Mouse (Mus musculus) adrenal gland, adult 8-10 months (tissue): ENCODE measurements around the gene Ifrd2. TPM values are rescaled to one million over a fixed set of nuclear protein-coding genes. Genes with fewer than 3 reads are reported as not detected.
"Not testable (repeated sequence)": the region's sequence is repeated elsewhere in the genome, so short reads cannot be mapped to it uniquely, and the experiment has no call there.

Experiments
- DNase-seq: peaks from one replicate; pipeline ENCODE4 v3.0.0; 2022
- total RNA-seq, 4 experiments: library from RNA; stranded (reverse); gene quantifications; 2 replicates each; pipeline ENCODE4 v1.2.4; 2022

The Ifrd2 gene
- total RNA-seq, 4 experiments from 2014 or later: 36.7 to 49.1 (median 39.8) TPM

GRCm38 (mm10) chr9:107552690-107553393 lies 34.6 kb upstream of the Ifrd2 start:
- DNase-seq: no peak

DNA sequence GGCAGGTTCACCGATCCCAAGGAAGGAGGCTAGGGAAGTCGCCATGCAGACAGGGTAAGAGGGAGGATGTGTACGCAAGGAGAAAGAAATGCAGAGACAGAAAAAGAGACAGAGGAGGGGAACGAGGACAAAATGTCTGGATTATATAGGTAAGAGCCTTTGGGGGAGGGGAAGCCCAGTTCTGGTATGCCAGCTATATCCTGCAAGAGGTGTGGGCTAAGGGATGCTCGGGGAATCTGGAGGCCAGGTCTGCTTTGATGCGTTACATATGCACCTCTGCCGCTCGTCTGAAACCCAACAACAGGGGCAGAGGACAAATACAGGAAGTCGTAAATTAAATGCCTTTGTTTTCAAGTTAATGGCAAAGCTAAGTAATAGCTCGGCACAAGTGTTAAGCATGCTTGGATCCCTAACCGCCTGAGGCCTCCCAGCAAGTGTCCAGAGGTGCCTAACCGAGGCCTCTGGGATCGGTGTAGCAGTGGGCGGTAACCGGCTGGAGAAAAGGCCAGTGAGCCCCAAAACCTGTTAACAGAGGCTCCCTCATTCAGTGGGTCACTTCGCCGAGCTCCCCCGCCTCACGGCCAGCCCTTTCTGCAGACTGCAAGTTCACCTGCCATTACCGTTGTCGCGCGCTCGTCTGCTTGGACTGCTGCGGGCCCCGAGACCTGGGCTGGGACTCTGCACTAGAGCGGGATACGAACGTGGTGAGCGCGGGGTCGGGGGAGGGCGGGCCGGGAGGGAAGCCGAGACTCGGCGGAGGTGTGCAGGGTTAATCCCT lies 33.7 kb upstream of the Ifrd2 start:
- no peak for DNase-seq

DNA sequence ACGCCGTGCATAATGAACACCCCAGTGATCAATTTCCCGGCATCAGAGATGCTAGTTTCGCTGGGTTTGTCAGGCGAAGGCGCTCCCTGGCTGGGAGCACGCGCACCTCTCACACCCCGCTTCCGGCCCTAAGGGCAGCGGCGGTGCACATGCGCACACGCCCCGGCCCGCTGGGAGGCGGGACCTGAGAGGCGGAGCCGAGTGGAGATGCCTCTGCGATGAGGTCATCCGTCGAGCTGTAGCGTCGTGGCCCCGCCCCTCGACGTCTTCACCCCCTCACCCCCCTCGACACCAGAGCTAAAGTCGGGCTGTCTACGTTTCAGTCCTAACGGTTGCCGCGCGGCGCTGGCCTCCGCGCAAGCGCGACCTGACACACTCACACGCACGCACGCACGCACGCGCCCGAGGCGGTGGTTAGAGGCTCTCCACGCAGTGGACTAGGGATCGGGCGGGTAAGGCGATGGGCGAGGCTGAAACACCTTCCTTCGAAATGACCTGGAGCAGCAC lies 33.1 kb upstream of the Ifrd2 start:
- peak; percentile 94 for DNase-seq

GRCm38 (mm10) chr9:107555031-107555457 lies 32.4 kb upstream of the Ifrd2 start:
- no peak for DNase-seq

DNA sequence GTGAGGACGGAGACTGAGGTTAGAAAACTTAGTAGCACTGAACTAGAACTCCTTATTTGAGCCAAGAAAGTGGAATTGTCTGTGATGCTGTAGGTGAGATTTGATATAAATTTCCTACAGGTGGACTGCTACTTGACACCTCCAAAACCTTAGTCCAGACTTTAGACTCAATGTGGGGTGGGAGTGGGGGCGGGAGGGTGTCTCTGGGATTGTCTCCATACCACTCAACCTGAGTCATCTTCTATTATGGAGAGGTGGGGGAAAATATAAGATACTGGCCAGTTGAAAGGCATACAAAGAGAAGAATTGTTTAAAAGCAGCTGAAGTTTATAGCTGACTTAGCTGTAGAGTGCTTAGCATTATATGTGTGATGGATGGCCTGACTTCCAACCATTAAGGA lies 31.7 kb upstream of the Ifrd2 start:
- no peak for DNase-seq

GRCm38 (mm10) chr9:107556346-107556745 lies 31.1 kb upstream of the Ifrd2 start:
- no peak for DNase-seq

- peak; percentile 95 for DNase-seq
Observed at GRCm38 (mm10) chr9:107563029-107563581, 24.3 kb upstream of the Ifrd2 start, which contains the start of gene Tusc2. Gene Tusc2 (plus strand): TSS chr9:107563255.

- not testable (repeated sequence) for DNase-seq
Observed at GRCm38 (mm10) chr9:107565556-107565955, 21.9 kb upstream of the Ifrd2 start.

GRCm38 (mm10) chr9:107566041-107566709 lies 21.3 kb upstream of the Ifrd2 start:
- no peak for DNase-seq

DNA sequence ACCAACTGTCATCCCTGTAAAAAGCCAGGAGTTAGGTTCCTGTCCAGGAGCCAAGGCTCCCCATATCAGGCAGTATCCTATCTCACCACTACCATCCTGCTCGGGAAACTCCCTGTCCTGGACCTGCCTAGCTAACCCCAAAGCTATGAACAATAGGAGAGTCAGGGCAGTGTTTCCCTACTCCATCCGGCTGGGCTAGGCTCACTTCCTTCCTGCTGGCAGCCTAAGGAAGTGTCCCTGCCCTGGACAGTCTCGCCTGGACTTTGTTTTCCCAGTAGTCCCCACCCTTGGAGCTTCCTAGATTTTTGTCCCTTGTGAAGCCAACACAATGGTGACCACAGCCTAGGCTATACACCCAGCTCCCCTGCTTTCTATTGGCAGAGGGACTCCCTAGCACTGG lies 20.6 kb upstream of the Ifrd2 start:
- DNase-seq: no peak

DNA sequence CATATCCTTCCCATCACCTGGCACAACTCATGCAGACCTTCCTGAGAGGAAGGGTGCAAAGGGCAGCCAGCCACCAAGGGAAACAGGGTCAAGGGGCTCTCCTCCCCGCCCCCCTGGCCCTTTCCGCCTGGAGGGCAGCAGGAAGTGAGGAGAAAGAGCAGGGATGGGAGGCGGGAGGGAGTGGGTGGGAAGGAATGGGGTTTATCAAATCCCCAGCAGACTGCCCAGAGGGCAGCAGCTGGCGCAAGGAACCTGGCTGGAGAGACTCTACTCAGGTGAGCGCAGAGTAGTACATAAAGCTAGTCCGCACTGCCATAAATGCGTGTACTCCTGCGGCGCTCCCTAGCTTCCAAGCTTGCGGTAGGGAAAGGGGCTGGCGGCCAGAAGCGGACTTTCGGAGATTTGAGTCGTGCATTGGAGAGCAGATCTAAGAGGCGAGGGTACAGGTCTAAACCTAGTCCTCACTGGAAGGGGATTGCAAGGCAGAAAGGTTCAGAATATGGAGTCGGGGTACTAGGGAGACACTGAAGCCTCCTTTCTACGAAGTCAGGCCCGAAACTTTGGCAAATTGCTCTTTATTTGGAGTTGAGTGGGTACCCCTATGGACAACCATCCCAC lies 19.6 kb upstream of the Ifrd2 start, which contains the start of gene Hyal2:
Hyal2 (plus strand) TSS at position 244 of the 618 bp plus-strand sequence.
- no peak for DNase-seq

DNA sequence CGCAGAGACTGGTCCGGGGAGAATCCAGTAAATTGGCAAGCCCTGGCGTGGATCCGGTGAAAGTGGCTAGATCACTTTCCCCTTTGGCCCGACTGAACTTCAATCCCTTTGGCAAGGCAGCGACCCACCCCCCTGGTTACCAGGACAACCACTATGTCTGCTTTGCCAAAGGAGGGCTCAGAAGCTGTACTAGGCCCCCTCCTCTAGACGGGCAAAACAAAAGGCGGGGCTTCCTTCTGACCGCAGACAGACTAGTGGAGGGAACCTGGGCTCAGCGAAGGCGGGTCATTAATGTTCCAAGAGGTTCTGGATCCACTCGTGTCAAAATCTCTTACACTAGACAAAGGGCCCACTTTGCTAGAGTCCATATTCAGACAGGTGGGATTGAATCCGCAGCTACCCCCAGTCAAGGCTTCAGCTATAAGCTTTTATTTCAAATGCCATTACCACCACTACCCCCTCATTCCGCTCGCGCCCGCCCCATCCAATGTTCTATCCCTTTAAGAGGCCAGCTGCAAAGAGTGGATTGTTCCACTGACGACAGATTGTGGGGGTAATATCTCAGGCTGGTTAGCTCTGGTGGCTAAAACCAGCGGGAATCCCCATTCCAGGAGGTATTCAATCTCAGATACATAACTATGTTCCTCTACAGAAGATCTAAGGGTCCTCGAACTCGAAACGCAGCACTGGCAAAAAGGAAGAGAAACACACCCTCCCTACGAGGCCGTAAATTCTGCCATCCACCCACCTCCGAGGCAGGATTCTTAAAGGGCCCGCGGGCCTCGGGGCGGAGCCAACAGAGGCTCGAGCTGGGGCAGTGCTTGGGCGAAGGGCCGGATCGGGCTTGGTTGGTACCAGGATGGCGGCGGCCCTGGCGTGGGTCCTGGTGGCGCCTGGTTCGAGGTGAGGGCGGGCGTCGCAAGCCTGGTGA lies 18.8 kb upstream of the Ifrd2 start:
- DNase-seq: peak; percentile 82

GRCm38 (mm10) chr9:107569270-107569669 lies 18.2 kb upstream of the Ifrd2 start:
- no peak for DNase-seq

DNA sequence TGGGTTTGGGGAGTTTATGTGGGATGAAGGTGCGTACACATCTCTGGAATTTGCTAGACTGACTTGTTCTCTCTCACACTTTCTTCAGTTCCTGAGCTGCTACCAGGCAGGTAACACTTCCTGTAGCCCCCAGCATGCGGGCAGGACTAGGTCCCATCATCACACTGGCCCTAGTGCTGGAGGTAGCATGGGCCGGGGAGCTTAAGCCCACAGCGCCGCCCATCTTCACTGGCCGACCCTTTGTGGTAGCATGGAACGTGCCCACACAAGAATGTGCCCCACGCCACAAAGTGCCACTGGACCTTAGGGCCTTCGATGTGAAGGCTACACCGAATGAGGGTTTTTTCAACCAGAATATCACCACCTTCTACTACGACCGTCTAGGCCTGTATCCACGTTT lies 17.4 kb upstream of the Ifrd2 start:
- DNase-seq: no peak

DNA sequence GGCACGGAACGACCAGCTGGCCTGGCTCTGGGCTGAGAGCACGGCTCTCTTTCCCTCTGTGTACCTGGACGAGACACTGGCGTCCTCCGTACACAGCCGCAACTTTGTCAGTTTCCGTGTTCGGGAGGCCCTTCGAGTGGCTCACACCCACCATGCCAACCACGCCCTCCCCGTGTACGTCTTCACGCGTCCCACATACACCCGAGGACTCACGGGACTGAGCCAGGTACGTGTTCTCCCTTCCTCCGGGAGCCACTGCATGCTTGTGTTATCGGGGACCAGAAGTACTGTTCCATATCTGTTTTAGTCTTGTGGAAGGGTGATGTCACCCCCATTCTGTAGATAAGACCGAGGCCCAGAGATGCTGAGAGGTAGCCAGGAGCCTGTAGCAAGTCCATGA lies 16.6 kb upstream of the Ifrd2 start:
- no peak for DNase-seq

- no peak for DNase-seq
Observed at GRCm38 (mm10) chr9:107571534-107572326, 15.7 kb upstream of the Ifrd2 start.

- DNase-seq: no peak
Observed at GRCm38 (mm10) chr9:107572327-107572662, 15.1 kb upstream of the Ifrd2 start.

DNA sequence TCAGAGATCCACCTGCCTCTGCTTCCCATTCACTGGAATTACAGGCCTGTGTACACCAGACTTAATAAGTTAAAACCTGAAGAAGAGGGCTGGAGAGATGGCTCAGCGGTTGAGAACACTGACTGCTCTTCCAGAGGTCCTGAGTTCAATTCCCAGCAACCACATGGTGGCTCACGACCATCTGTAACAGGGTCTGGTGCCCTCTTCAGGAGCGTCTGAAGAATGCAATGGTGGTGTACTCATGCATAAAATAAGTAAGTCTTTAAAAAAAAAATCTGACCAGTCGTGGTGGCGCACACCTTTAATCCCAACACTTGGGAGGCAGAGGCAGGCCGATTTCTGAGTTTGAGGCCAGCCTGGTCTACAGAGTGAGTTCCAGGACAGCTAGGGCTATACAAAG lies 13.7 kb upstream of the Ifrd2 start:
- DNase-seq: not testable (repeated sequence)

GRCm38 (mm10) chr9:107575579-107576356 lies 11.7 kb upstream of the Ifrd2 start:
- no peak for DNase-seq
